Mouse (Mus musculus): ENCODE measurements around the gene Gabrb3. TPM values are rescaled to one million over a fixed set of nuclear protein-coding genes. Genes with fewer than 3 reads are reported as not detected.

The Gabrb3 gene
- total and polyA plus RNA-seq, 3 experiments: 0.16 TPM; not detected in 2

- no peak overlapping the region for H3K4me3 ChIP-seq (ENCODE audit: low read depth, low read length)
- peaks cover 11% of the 10 kb centered on the region for H3K9me3 ChIP-seq (replicated peaks)
- H3K36me3 ChIP-seq (replicated peaks): no peaks in the 10 kb centered on the region
- DNase-seq (ENCODE audit: low spot score): no peak
- no peak for ATAC-seq (ENCODE audit: extremely low read depth, insufficient number of reproducible peaks, low FRiP score, poor library complexity, severe bottlenecking)
- H3K27me3 ChIP-seq (ENCODE audit: insufficient read depth, low read length): no peaks in the 10 kb centered on the region
- H3K4me1 ChIP-seq (ENCODE audit: insufficient read depth, low read depth, low read length): no peaks in the 10 kb centered on the region
- TF ChIP-seq GATA2 (IDR thresholded peaks at IDR 0.05; ENCODE audit: borderline replicate concordance, low read depth, low read length): no peak
- no peak for TF ChIP-seq CTCF (IDR thresholded peaks at IDR 0.05; ENCODE audit: low read depth, low read length)
- no peak for TF ChIP-seq POLR2AphosphoS5 (IDR thresholded peaks at IDR 0.05; ENCODE audit: insufficient replicate concordance, low read depth, low read length)
- no peak for TF ChIP-seq TAL1 (conservative IDR thresholded peaks at IDR 0.05; ENCODE audit: low read depth, low read length)
- no peak for TF ChIP-seq GATA1 (IDR thresholded peaks at IDR 0.05; ENCODE audit: borderline replicate concordance, low read length)
Measured at GRCm38 (mm10) chr7:57473811-57474525, 54.5 kb downstream of the Gabrb3 start.

DNA sequence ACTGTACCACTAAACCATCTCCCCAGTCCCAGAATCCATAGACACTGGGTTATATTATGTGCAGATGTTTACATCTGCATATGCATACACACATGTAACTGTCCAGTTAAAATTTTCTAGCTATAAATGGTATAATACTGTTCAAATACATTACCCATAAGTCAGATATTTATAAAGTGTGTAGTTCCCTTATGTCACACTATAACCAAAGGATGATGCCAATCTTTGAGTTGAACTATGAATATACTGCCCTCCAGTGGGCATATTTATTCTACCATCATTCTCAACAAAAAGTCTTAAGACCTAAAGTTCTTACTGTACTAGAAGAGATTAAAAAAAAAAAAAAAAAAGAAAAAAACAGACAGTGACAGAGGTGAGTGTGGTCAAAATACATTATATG lies 63.4 kb downstream of the Gabrb3 start:
- 0 out of 2 replicates have a peak, but pooled peaks cover 4% of the 10 kb centered on the region for H3K9me3 ChIP-seq (replicated peaks)
- H3K27me3 ChIP-seq (ENCODE audit: insufficient read depth, low read length): no peaks in the 10 kb centered on the region
- ATAC-seq (ENCODE audit: extremely low read depth, insufficient number of reproducible peaks, low FRiP score, poor library complexity, severe bottlenecking) (no peak), DNase-seq (ENCODE audit: low spot score) (no peak)
- H3K36me3 ChIP-seq (replicated peaks): no peaks in the 10 kb centered on the region
- H3K4me1 ChIP-seq (ENCODE audit: insufficient read depth, low read depth, low read length): no peaks in the 10 kb centered on the region
- no peak overlapping the region for H3K4me3 ChIP-seq (ENCODE audit: low read depth, low read length)
- TF ChIP-seq GATA1 (IDR thresholded peaks at IDR 0.05; ENCODE audit: borderline replicate concordance, low read length): no peak
- TF ChIP-seq GATA2 (IDR thresholded peaks at IDR 0.05; ENCODE audit: borderline replicate concordance, low read depth, low read length): no peak
- no peak for TF ChIP-seq CTCF (IDR thresholded peaks at IDR 0.05; ENCODE audit: low read depth, low read length)
- no peak for TF ChIP-seq POLR2AphosphoS5 (IDR thresholded peaks at IDR 0.05; ENCODE audit: insufficient replicate concordance, low read depth, low read length)
- TF ChIP-seq TAL1 (conservative IDR thresholded peaks at IDR 0.05; ENCODE audit: low read depth, low read length): no peak

DNA sequence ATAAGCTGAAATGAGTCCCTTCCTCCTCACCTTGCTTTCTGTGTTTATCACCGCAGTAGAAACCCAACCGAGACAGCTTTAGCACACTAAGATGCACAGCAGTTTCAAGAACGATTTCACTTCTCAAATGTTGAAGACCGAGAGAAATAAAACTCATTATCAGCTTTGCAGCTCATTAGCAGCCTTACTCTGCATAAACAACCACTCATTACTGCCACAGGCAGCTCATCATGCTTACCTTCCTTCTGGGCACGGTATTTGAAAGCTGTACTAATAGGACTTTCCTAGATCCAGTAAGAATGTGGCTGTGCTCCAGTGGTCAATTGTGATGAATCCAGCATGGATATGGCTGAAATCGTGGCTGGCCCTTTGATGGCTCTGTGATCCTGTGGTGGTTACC lies 67.4 kb downstream of the Gabrb3 start:
- TF ChIP-seq GATA2 (IDR thresholded peaks at IDR 0.05; ENCODE audit: borderline replicate concordance, low read depth, low read length) (no peak), POLR2AphosphoS5 (IDR thresholded peaks at IDR 0.05; ENCODE audit: insufficient replicate concordance, low read depth, low read length) (no peak), GATA1 (IDR thresholded peaks at IDR 0.05; ENCODE audit: borderline replicate concordance, low read length) (no peak), CTCF (IDR thresholded peaks at IDR 0.05; ENCODE audit: low read depth, low read length) (no peak), TAL1 (conservative IDR thresholded peaks at IDR 0.05; ENCODE audit: low read depth, low read length) (no peak)
- Histone ChIP-seq H3K36me3 (replicated peaks) (no peaks in the 10 kb centered on the region), H3K9me3 (replicated peaks) (peaks cover 17% of the 10 kb centered on the region), H3K27me3 (ENCODE audit: insufficient read depth, low read length) (no peaks in the 10 kb centered on the region), H3K4me3 (ENCODE audit: low read depth, low read length) (no peak overlapping the region), H3K4me1 (ENCODE audit: insufficient read depth, low read depth, low read length) (no peaks in the 10 kb centered on the region)
- no peak for DNase-seq (ENCODE audit: low spot score)
- ATAC-seq (ENCODE audit: extremely low read depth, insufficient number of reproducible peaks, low FRiP score, poor library complexity, severe bottlenecking): no peak

DNA sequence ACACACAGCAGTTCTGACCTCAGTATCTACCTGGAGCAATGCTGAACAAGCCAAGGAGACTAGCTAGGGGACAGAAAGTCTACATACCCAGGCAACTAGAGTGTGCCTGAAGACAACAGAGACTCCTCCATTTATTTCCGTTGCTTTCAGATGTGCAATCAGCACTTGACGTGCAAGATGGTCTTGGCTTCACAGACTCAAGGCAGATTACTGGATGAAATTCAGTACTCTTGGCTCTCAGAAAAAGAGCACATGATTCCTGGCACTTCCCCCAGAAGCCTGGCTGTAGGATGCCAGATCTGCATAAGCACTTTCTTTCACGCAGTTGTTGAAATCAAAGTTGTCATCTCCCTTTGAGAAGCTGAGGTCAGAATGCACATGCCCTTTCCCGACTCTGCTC lies 72.3 kb downstream of the Gabrb3 start:
- Histone ChIP-seq H3K9me3 (replicated peaks) (peaks cover 17% of the 10 kb centered on the region), H3K27me3 (ENCODE audit: insufficient read depth, low read length) (no peaks in the 10 kb centered on the region), H3K4me3 (ENCODE audit: low read depth, low read length) (no peak overlapping the region), H3K4me1 (ENCODE audit: insufficient read depth, low read depth, low read length) (no peaks in the 10 kb centered on the region), H3K36me3 (replicated peaks) (no peaks in the 10 kb centered on the region)
- TF ChIP-seq GATA1 (IDR thresholded peaks at IDR 0.05; ENCODE audit: borderline replicate concordance, low read length) (no peak), GATA2 (IDR thresholded peaks at IDR 0.05; ENCODE audit: borderline replicate concordance, low read depth, low read length) (no peak), CTCF (IDR thresholded peaks at IDR 0.05; ENCODE audit: low read depth, low read length) (no peak), POLR2AphosphoS5 (IDR thresholded peaks at IDR 0.05; ENCODE audit: insufficient replicate concordance, low read depth, low read length) (no peak), TAL1 (conservative IDR thresholded peaks at IDR 0.05; ENCODE audit: low read depth, low read length) (no peak)
- DNase-seq (ENCODE audit: low spot score): no peak
- ATAC-seq (ENCODE audit: extremely low read depth, insufficient number of reproducible peaks, low FRiP score, poor library complexity, severe bottlenecking): no peak

DNA sequence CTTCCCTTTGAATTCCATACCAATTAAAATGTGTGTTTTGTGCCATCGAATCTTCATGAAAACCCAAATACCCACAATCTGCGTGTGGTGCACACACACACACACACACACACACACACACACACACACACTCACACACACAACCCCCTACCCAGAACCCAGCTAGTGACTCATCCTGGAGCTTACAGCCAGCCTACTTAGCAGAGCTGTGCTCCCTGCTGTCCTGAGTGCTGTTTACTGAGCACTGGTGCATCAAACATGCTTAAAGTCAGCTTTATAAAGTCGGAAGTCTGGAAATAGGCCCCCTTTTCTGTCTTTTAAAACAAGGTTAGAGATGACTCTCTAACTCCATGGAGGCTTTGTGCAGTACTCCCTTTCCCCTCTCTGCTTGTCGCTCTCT lies 83.3 kb downstream of the Gabrb3 start:
- DNase-seq (ENCODE audit: low spot score) (no peak), ATAC-seq (ENCODE audit: extremely low read depth, insufficient number of reproducible peaks, low FRiP score, poor library complexity, severe bottlenecking) (no peak)
- H3K27me3 ChIP-seq (ENCODE audit: insufficient read depth, low read length): no peaks in the 10 kb centered on the region
- H3K4me3 ChIP-seq (ENCODE audit: low read depth, low read length): no peak overlapping the region
- H3K36me3 ChIP-seq (replicated peaks): no peaks in the 10 kb centered on the region
- TF ChIP-seq CTCF (IDR thresholded peaks at IDR 0.05; ENCODE audit: low read depth, low read length) (no peak), GATA2 (IDR thresholded peaks at IDR 0.05; ENCODE audit: borderline replicate concordance, low read depth, low read length) (no peak), POLR2AphosphoS5 (IDR thresholded peaks at IDR 0.05; ENCODE audit: insufficient replicate concordance, low read depth, low read length) (no peak), TAL1 (conservative IDR thresholded peaks at IDR 0.05; ENCODE audit: low read depth, low read length) (no peak), GATA1 (IDR thresholded peaks at IDR 0.05; ENCODE audit: borderline replicate concordance, low read length) (no peak)
- H3K9me3 ChIP-seq (replicated peaks): peaks cover 13% of the 10 kb centered on the region
- no peaks in the 10 kb centered on the region for H3K4me1 ChIP-seq (ENCODE audit: insufficient read depth, low read depth, low read length)

DNA sequence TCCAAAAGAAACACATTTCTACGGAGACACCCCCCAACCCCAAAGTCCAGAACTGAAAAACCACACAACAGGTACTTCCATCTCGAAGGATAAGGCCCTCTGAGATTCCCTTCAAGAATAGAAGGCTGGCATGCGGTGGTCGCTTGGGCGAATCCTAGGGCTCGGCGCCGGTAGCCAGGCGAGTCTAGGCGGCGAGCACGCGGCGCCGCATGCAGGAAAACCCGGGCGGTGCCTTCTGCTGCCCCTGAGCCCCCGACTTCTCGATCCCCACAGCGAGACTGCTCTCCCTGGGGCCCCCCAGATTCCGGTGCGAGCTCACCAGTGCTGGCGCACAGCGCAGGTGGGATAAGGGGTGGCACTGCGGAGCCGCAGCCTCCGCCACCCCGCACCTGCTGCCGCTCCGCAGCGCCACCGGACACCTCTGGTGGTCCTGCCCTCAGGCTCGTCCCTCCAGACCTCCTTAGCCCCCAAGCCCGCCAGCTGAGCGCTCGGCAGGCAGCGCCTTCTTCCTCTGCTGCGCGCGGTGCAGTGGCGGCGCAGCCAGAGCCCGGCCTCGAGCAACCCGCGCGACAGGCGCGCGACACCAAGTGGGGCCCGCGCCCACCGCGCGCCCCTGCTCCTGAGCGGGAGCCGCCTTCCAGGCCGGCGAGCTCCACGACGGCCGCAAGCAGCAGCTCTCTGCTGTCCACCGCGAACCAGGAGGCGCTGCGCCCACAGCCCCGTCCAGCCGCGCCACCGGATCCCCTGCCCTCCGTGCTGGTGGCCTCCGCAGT lies 89.6 kb downstream of the Gabrb3 start:
- ATAC-seq (ENCODE audit: extremely low read depth, insufficient number of reproducible peaks, low FRiP score, poor library complexity, severe bottlenecking) (no peak), DNase-seq (ENCODE audit: low spot score) (no peak)
- no peak for TF ChIP-seq POLR2AphosphoS5 (IDR thresholded peaks at IDR 0.05; ENCODE audit: insufficient replicate concordance, low read depth, low read length)
- TF ChIP-seq CTCF (IDR thresholded peaks at IDR 0.05; ENCODE audit: low read depth, low read length): no peak
- TF ChIP-seq GATA2 (IDR thresholded peaks at IDR 0.05; ENCODE audit: borderline replicate concordance, low read depth, low read length): no peak
- TF ChIP-seq GATA1 (IDR thresholded peaks at IDR 0.05; ENCODE audit: borderline replicate concordance, low read length): no peak
- no peak for TF ChIP-seq TAL1 (conservative IDR thresholded peaks at IDR 0.05; ENCODE audit: low read depth, low read length)
- Histone ChIP-seq H3K27me3 (ENCODE audit: insufficient read depth, low read length) (no peaks in the 10 kb centered on the region), H3K4me1 (ENCODE audit: insufficient read depth, low read depth, low read length) (no peaks in the 10 kb centered on the region), H3K36me3 (replicated peaks) (no peaks in the 10 kb centered on the region), H3K9me3 (replicated peaks) (peaks cover 34% of the 10 kb centered on the region), H3K4me3 (ENCODE audit: low read depth, low read length) (no peak overlapping the region; the same call in 1 of the 2 replicates)

Measured in G1E (cell line).